Mouse (Mus musculus): ENCODE data around the gene Trim67. TPM values are rescaled to one million over a fixed set of nuclear protein-coding genes. Genes with fewer than 3 reads are reported as not detected.

Gene Trim67
- total RNA-seq (2014; fragmentation: Nextera tagmentation) (not detected in 2 replicates), total RNA-seq (2017) (0.05 TPM in 1 of 2 replicates, not detected in the other), polyA plus RNA-seq (2012) (not detected in 2 replicates)

DNA sequence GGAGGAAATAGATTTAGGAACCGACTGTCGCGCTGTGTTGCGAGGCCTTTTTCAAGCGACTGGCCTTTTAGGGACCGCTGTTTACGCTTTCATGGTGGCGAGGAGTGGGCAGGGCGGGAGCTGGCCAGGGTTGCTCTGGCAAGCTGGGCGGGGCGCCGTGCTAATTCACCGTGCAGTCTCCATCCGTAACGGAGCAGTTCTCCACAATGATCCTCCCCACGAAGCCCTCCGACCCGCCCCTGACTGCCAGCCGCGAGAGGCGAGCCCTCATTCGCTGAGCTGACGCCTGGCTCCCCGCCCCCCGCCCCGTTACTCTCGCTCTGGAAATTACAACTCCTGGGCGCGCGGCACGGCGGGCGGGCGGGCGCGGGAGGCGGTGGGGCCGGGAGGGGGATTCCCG, at the start of gene Trim67:
Gene Trim67 (plus strand): TSS at position 385 of the 400 bp plus-strand sequence.
- DNase-seq (ENCODE audit: low spot score) (no peak), ATAC-seq (ENCODE audit: extremely low read depth, insufficient number of reproducible peaks, low FRiP score, poor library complexity, severe bottlenecking) (no peak)
- TF ChIP-seq GATA1 (IDR thresholded peaks at IDR 0.05; ENCODE audit: borderline replicate concordance, low read length) (no peak), TAL1 (conservative IDR thresholded peaks at IDR 0.05; ENCODE audit: low read depth, low read length) (no peak), POLR2AphosphoS5 (IDR thresholded peaks at IDR 0.05; ENCODE audit: insufficient replicate concordance, low read depth, low read length) (no peak), GATA2 (IDR thresholded peaks at IDR 0.05; ENCODE audit: borderline replicate concordance, low read depth, low read length) (no peak), CTCF (IDR thresholded peaks at IDR 0.05; ENCODE audit: low read depth, low read length) (no peak)
- Histone ChIP-seq H3K36me3 (replicated peaks) (no peaks in the 10 kb centered on the region), H3K9me3 (replicated peaks) (peaks cover 40% of the 10 kb centered on the region), H3K4me3 (ENCODE audit: low read depth, low read length) (peak within 1 kb of the TSS; percentile 27; the same call in 1 of the 2 replicates), H3K27me3 (ENCODE audit: insufficient read depth, low read length) (no peaks in the 10 kb centered on the region; the same call in 1 of the 2 replicates), H3K4me1 (ENCODE audit: insufficient read depth, low read depth, low read length) (no peaks in the 10 kb centered on the region)

GRCm38 (mm10) chr8:124746661-124747060, 46.2 kb upstream of the Trim67 start:
- Histone ChIP-seq H3K9me3 (replicated peaks) (peaks cover 6% of the 10 kb centered on the region), H3K36me3 (replicated peaks) (no peaks in the 10 kb centered on the region), H3K4me3 (ENCODE audit: low read depth, low read length) (no peak overlapping the region), H3K4me1 (ENCODE audit: insufficient read depth, low read depth, low read length) (peaks cover 2% of the 10 kb centered on the region), H3K27me3 (ENCODE audit: insufficient read depth, low read length) (peaks cover 24% of the 10 kb centered on the region; the same call in 1 of the 2 replicates)
- DNase-seq (ENCODE audit: low spot score) (no peak), ATAC-seq (ENCODE audit: extremely low read depth, insufficient number of reproducible peaks, low FRiP score, poor library complexity, severe bottlenecking) (no peak)
- TF ChIP-seq CTCF (IDR thresholded peaks at IDR 0.05; ENCODE audit: low read depth, low read length) = no peak
- TF ChIP-seq GATA1 (IDR thresholded peaks at IDR 0.05; ENCODE audit: borderline replicate concordance, low read length) = no peak
- no peak for TF ChIP-seq POLR2AphosphoS5 (IDR thresholded peaks at IDR 0.05; ENCODE audit: insufficient replicate concordance, low read depth, low read length)
- no peak for TF ChIP-seq TAL1 (conservative IDR thresholded peaks at IDR 0.05; ENCODE audit: low read depth, low read length)
- TF ChIP-seq GATA2 (IDR thresholded peaks at IDR 0.05; ENCODE audit: borderline replicate concordance, low read depth, low read length) = no peak

- no peak for TF ChIP-seq GATA1 (IDR thresholded peaks at IDR 0.05; ENCODE audit: borderline replicate concordance, low read length)
- no peak for TF ChIP-seq POLR2AphosphoS5 (IDR thresholded peaks at IDR 0.05; ENCODE audit: insufficient replicate concordance, low read depth, low read length)
- TF ChIP-seq CTCF (IDR thresholded peaks at IDR 0.05; ENCODE audit: low read depth, low read length) = no peak
- TF ChIP-seq TAL1 (conservative IDR thresholded peaks at IDR 0.05; ENCODE audit: low read depth, low read length) = no peak
- no peak for TF ChIP-seq GATA2 (IDR thresholded peaks at IDR 0.05; ENCODE audit: borderline replicate concordance, low read depth, low read length)
- Histone ChIP-seq H3K4me3 (ENCODE audit: low read depth, low read length) (peak overlapping the region; percentile 62; the same call in 1 of the 2 replicates), H3K36me3 (replicated peaks) (no peaks in the 10 kb centered on the region), H3K9me3 (replicated peaks) (peaks cover 11% of the 10 kb centered on the region), H3K27me3 (ENCODE audit: insufficient read depth, low read length) (peaks cover 30% of the 10 kb centered on the region; the same call in 1 of the 2 replicates), H3K4me1 (ENCODE audit: insufficient read depth, low read depth, low read length) (peaks cover 9% of the 10 kb centered on the region)
- DNase-seq (ENCODE audit: low spot score) = no peak
- ATAC-seq (ENCODE audit: extremely low read depth, insufficient number of reproducible peaks, low FRiP score, poor library complexity, severe bottlenecking) = no peak
Observed at GRCm38 (mm10) chr8:124751191-124751590, 41.7 kb upstream of the Trim67 start.

- H3K9me3 ChIP-seq (replicated peaks) = peaks cover 11% of the 10 kb centered on the region
- TF ChIP-seq TAL1 (conservative IDR thresholded peaks at IDR 0.05; ENCODE audit: low read depth, low read length) (no peak), CTCF (IDR thresholded peaks at IDR 0.05; ENCODE audit: low read depth, low read length) (no peak), GATA2 (IDR thresholded peaks at IDR 0.05; ENCODE audit: borderline replicate concordance, low read depth, low read length) (no peak), POLR2AphosphoS5 (IDR thresholded peaks at IDR 0.05; ENCODE audit: insufficient replicate concordance, low read depth, low read length) (no peak), GATA1 (IDR thresholded peaks at IDR 0.05; ENCODE audit: borderline replicate concordance, low read length) (no peak)
- peaks cover 25% of the 10 kb centered on the region; the same call in 1 of the 2 replicates for H3K27me3 ChIP-seq (ENCODE audit: insufficient read depth, low read length)
- no peaks in the 10 kb centered on the region for H3K36me3 ChIP-seq (replicated peaks)
- ATAC-seq (ENCODE audit: extremely low read depth, insufficient number of reproducible peaks, low FRiP score, poor library complexity, severe bottlenecking) (peak; percentile 34), DNase-seq (ENCODE audit: low spot score) (no peak)
- H3K4me1 ChIP-seq (ENCODE audit: insufficient read depth, low read depth, low read length) = peaks cover 9% of the 10 kb centered on the region
- peak within 1 kb of the TSS; percentile 62; the same call in 1 of the 2 replicates for H3K4me3 ChIP-seq (ENCODE audit: low read depth, low read length)
Observed at GRCm38 (mm10) chr8:124751709-124752173, 41.2 kb upstream of the Trim67 start, which contains the start of gene Fam89a. Fam89a (minus strand) TSS chr8:124751832.

DNA sequence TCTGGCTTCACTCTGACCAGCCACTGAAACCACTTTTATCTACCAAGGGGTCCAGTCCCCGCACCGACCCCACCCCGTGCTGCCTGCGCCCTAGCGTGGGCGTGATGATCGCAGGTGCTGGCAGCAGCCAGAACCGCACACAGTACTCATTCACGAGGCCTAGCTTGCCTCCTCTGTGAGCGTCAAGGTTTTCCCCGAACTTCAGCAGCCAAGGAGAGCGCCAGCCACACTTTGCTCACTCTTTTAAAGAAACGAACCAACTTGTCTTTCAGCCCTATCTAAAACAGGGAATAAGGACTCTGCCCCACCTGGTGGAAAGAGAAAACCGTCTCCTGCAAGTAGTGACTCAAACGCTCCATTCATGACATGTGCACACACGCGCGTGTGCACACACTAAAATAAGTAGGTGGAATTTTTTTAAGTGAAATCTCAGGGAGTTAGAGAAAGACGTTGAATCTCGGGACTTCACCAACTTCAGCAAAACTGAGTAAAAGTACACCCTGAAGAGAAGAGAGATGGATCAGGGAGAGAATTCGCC, 40.5 kb upstream of the Trim67 start:
- peaks cover 25% of the 10 kb centered on the region; the same call in 1 of the 2 replicates for H3K27me3 ChIP-seq (ENCODE audit: insufficient read depth, low read length)
- TF ChIP-seq CTCF (IDR thresholded peaks at IDR 0.05; ENCODE audit: low read depth, low read length) = no peak
- TF ChIP-seq POLR2AphosphoS5 (IDR thresholded peaks at IDR 0.05; ENCODE audit: insufficient replicate concordance, low read depth, low read length) = no peak
- no peak for TF ChIP-seq GATA2 (IDR thresholded peaks at IDR 0.05; ENCODE audit: borderline replicate concordance, low read depth, low read length)
- no peak for TF ChIP-seq GATA1 (IDR thresholded peaks at IDR 0.05; ENCODE audit: borderline replicate concordance, low read length)
- TF ChIP-seq TAL1 (conservative IDR thresholded peaks at IDR 0.05; ENCODE audit: low read depth, low read length) = no peak
- peaks cover 9% of the 10 kb centered on the region for H3K4me1 ChIP-seq (ENCODE audit: insufficient read depth, low read depth, low read length)
- H3K36me3 ChIP-seq (replicated peaks) = no peaks in the 10 kb centered on the region
- peaks cover 11% of the 10 kb centered on the region for H3K9me3 ChIP-seq (replicated peaks)
- ATAC-seq (ENCODE audit: extremely low read depth, insufficient number of reproducible peaks, low FRiP score, poor library complexity, severe bottlenecking) (no peak), DNase-seq (ENCODE audit: low spot score) (no peak)
- H3K4me3 ChIP-seq (ENCODE audit: low read depth, low read length) = no peak overlapping the region

DNA sequence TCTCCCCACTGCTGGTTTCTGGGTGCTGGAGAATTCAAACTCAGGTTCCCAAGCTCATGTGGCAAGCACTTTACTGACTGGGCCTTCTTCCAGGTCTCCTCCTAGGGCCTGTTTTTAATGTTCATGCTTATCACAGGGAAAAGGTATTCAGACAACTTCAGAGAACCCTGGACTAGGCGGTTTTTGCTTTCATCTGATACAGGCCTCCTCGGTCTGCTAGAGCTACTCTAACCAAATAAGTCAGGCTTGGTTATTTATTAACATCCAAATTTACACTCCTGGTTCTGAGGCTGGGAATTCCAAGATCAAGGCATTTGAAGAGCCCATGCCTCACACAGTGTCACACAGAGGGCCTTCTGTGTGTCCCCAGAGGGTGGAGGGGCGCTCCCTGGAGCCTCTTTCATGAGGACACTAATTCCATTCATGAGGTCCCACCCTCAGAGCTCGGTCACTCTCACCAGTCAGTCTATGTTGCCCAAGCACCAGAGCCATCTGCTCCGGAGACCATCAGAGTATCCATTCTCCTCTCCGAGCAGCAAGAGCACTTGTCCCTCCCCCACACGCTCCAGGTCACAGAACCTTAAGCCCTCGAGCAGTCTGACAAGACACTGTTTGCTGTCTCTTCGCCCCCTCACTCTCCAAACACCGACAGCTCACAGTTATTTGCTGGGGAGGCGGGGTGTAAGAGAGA, 38.6 kb upstream of the Trim67 start:
- no peak for ATAC-seq (ENCODE audit: extremely low read depth, insufficient number of reproducible peaks, low FRiP score, poor library complexity, severe bottlenecking)
- Histone ChIP-seq H3K27me3 (ENCODE audit: insufficient read depth, low read length) (peaks cover 21% of the 10 kb centered on the region; the same call in 1 of the 2 replicates), H3K4me1 (ENCODE audit: insufficient read depth, low read depth, low read length) (peaks cover 9% of the 10 kb centered on the region), H3K9me3 (replicated peaks) (peaks cover 11% of the 10 kb centered on the region), H3K36me3 (replicated peaks) (no peaks in the 10 kb centered on the region), H3K4me3 (ENCODE audit: low read depth, low read length) (no peak overlapping the region)
- TF ChIP-seq CTCF (IDR thresholded peaks at IDR 0.05; ENCODE audit: low read depth, low read length) (no peak), GATA2 (IDR thresholded peaks at IDR 0.05; ENCODE audit: borderline replicate concordance, low read depth, low read length) (no peak), POLR2AphosphoS5 (IDR thresholded peaks at IDR 0.05; ENCODE audit: insufficient replicate concordance, low read depth, low read length) (no peak), GATA1 (IDR thresholded peaks at IDR 0.05; ENCODE audit: borderline replicate concordance, low read length) (no peak), TAL1 (conservative IDR thresholded peaks at IDR 0.05; ENCODE audit: low read depth, low read length) (no peak)
- DNase-seq (ENCODE audit: low spot score) = no peak

Measured in G1E (cell line).